Mouse (Mus musculus) ES-CJ7 (cell line): Measurements from ENCODE around the gene Arhgef25.
A peak's percentile ranks its signal among the peaks of the same experiment; 100 is the strongest.
"Not testable (repeated sequence)": the region's sequence is repeated elsewhere in the genome, so short reads cannot be mapped to it uniquely, and the experiment has no call there.

Source experiments
- DNase-seq: peaks from one replicate; pipeline ENCODE4 v3.0.0; 2011; ENCODE audit warnings: low read depth, low spot score

Gene Arhgef25

DNA sequence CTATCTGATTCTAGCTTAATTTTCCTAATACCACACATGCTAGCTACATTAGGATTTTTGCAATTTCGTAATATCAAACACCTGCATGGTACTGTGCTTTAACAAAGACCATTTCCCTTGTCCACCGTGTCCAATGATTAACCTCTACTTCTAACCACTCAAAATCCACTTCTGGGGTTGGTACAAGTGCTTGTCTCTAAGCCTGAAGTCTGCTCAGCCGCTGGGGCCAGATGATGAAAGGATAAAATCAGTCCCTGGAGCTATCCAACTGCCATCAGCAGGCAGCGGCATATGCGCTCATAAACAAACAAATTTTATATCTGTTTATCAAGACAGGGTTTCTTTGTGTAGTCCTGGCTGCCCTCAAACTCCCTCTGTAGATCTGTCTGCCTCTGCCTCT, 14.7 kb upstream of the Arhgef25 start:
- DNase-seq: no peak

GRCm38 (mm10) chr10:127203106-127203505, 13.2 kb upstream of the Arhgef25 start:
- no peak for DNase-seq

DNA sequence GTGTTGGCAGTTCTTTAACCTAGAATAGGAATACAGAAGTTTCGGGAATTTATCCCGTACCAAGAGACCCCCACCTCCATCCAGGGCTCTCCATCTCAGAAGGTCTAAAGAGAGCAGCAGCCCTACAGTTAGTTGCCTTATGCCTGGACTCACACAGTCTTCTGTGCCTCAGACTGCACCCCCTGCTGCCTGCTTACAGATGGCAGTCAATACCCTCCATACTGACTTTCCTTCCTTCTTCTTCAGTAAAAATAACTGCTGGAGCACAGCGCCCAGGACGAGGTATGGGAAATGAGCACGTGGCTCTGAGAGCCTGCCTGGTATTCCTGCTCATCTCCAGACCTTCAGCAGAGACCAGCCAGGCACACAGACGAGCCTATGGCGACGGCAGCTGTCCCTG, 10.4 kb upstream of the Arhgef25 start:
- DNase-seq: no peak

DNA sequence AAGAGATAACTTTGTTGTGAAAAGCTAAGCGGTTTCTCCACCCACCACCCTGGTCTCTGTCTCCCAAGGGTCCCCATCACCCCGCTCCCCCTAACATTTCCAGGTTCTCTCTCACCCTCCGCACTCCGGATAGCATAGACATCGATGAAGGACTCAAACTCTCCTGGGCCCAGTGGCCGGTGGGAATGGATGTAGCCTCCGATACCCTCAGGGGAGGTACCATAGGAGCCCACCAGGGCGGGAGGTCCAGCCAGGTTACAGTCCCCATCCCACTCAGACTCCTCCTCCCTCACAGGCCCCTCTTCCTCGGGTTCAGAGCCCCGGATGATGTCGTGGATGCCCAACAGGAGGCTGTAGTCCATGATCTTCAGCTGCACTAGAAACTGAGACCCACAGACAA, 9.6 kb upstream of the Arhgef25 start:
- DNase-seq: no peak

GRCm38 (mm10) chr10:127199068-127199467, 9.2 kb upstream of the Arhgef25 start:
- DNase-seq: no peak

DNA sequence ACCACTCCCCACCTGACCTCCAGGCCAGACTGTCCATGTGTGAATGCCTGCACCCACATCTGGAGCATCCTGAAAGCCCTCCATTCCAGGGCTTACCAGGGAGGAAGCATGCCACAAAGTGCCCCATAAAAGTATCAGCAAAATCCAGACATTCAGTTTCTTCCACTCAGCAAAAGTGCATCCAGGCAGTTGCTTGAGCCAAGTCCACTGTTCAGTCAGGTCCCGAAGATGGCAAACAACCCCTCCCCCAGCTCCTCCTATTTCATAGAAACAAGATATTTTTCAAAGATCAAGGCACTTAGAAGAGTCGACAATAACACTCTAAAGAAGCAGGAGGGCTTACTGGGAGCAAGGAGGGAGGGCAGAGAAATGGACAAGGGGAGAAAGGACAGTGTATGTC, 8.6 kb upstream of the Arhgef25 start:
- DNase-seq: no peak

DNA sequence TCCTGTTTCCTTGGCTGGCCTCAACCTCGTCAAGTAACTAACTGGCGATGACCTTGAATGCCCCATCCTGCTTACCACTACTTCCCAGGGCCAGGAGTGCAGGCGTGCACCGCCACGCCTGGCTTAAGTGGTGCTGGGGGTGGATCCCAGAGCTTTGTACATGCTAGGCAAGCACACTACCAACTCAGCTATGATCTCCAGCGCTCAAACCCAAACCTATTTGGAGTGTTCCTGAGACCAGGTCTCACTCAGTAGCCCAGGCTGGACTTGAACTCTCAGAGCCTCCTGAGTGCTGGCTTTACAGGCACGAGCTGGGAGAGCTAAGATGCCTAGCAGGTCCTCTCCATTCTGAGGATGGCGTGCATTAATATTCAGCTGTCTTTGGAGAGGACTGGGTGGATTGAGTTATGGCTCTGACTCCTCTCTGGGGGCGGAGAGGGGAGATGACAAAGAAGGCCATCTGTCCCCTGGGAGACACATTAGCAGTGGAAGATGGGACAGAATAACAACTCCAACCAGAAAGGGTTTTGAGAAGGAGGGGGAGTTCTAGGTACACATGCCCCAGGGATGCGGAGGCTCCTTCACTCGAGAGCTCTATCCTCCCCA, 7.7 kb upstream of the Arhgef25 start:
- no peak for DNase-seq

- DNase-seq: no peak
Measured at GRCm38 (mm10) chr10:127197104-127197503, 7.2 kb upstream of the Arhgef25 start.

DNA sequence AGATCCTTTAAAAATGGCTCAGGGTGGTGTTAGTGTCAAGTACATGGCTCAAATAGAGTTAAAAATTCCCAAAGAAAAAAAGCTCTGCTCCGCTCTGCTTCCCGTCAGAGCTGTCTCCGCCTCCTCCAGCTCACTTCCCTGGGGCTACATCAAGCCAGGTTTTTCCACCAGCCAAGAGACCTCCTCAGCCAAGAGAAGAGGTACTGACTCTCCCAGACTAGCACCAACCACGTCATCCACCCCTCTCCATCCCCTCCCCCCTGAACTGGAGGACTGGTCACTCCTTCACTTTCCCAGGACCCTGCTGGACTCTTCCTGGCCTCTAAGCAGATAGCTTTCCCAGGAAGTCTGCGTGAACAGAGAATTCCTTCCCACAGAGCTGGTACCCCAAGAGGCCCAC, 6.5 kb upstream of the Arhgef25 start:
- no peak for DNase-seq

DNA sequence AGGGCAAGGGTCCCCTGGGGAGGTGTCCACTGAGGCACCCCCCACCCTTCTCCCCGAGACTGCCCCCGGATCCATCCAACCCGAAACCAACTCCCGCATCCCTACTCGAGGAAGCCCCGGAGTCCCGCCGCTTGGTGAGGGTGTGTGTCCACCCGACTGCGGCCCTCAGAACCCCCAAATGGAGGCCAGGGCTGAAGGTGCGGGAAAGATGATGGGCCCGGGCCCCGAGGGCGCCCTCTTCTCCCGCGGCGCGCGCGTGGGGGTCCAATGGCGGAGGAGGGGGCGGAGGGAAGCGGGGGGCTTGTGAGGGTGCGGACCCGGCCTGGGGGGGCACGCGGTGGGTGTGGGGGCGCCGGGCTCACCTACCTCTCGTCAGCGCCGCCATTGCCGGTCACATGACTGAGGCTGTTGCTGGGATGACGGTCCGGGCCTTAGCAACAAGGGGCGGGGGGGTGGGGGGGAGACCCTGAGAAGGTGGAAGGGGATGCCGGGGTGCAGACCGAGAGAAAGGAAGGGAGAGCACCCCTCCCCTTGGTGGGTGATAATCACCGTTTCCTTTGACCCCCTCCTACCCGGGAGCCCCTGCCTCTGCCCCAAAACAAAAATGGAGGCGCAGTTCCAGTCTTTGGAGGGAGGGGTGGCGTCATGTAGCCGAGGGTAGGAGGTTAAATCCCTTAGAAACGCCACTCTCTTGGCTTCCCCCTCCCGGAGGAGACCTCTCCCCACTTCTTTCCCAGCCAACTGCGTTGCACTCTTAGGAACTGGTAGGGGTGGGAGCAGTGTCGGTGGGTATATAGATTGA, 5.6 kb upstream of the Arhgef25 start, which contains the start of gene Dtx3:
Gene Dtx3, minus strand, starts transcription at position 401 of the 802 bp plus-strand sequence.
- no peak for DNase-seq

DNA sequence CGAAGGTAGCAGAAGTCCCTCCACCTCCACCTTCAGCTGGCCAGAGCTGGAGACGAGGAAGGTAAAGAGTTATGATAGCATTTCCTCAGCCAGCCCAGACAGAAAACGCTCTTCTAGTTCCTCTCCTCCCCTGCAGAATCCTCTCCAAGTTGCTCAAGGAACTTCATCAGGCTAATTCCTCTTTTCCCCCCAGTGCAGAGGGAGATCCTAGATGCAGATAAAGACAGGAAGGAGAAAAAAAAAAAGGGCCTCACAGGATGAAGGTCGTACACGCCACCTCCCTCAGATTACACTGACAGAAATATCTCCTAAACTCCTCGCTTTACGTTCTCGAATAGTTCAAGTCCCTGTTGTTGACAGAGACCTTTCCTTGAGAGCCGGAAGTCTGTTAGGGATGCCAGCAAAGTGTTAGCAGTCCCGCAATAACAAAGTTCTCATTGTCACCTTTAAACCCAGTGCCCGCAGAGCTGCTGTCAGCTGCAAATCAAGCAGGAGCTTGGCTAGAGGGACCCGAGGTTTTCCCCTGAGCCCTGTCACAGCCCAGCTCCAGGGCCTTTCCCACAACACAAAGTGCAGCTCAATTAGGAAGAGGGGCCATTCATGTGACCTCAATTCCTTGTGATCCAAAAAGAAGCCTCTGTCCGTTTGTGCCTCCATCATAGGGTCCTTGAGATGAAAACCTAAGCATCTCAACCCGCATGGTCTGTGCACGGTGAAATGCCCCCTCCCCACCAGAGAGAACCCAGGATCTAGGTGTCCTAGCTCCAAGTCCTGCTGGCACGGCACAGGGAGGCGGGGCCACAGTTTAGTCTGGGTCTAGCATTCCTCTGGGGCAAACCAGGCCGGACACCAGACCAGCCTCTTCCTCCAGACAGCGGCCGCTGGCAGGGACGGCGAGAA, 4.8 kb upstream of the Arhgef25 start:
- DNase-seq: no peak

GRCm38 (mm10) chr10:127193011-127193410, 3.1 kb upstream of the Arhgef25 start:
- no peak for DNase-seq

- DNase-seq: not testable (repeated sequence)
Measured at GRCm38 (mm10) chr10:127192057-127192328, 2.1 kb upstream of the Arhgef25 start.

- DNase-seq: no peak
Measured at GRCm38 (mm10) chr10:127191191-127192056, 1.5 kb upstream of the Arhgef25 start.

DNA sequence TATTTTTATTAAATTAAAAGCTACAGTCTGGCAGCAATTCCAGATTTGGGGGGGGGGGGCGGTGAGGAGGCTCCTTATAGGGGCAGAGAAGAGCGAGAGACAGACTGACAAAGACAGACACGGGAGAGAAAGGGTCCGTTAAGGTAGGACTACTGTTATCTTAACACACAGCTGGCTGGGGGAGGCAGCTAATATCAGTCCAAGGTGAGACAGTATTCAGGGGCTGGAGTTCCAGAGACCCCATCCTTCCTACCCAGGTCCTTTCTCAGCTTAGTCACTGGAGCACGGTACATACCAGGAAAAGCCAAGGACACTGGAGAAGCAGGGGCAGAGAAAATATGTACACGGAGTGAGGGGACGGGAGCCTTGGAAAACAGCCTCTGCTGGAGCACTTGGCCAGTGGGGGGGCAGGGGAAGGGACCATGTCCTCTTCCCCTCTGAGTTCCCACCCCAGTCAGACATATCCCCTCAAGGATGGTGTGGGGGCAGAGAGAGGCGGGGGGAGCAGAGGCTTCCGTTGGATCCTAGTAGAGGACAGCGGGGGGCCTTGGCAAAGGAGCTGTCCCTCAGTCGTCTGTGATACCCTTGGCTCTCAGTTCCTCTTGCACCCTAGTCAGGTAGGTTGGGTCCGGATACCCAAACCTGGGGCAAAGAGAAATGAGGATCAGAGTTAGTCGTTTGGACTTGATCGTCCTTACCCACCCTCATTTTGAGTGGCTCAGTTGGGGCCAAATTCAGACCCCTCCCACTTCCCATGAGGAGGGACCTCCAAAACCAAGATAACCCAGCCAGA, 711 bp upstream of the Arhgef25 start:
- no peak for DNase-seq

- DNase-seq: no peak
Measured at GRCm38 (mm10) chr10:127189116-127189650, 700 bp downstream of the Arhgef25 start.

GRCm38 (mm10) chr10:127188465-127189115, 1.3 kb downstream of the Arhgef25 start:
- DNase-seq: peak; percentile 86

DNA sequence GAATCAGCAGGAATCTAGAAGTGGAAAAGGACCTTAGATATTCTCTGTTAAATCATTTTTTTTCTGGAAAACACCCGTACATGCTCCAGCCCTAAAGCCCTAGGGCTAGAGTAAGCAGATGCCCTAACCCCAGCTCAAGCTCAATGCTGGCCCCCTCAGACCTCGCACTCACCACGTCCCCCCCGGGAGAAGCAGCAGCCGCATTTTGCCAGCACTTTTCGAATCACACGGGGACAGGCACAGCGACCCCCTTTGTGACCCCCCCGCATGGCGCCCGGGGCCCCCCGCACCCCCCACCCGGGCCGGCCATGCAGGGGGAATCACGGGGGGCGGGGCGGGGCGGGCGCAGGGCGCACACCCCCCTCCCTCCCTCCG, 1.8 kb downstream of the Arhgef25 start:
- no peak for DNase-seq

GRCm38 (mm10) chr10:127187371-127188078, 2.4 kb downstream of the Arhgef25 start:
- no peak for DNase-seq
